Mouse (Mus musculus) adrenal gland, adult 18-20 months (tissue): ENCODE measurements around the gene Olfr1466. TPM values are rescaled to one million over a fixed set of nuclear protein-coding genes. Genes with fewer than 3 reads are reported as not detected.

ENCODE experiments used
- DNase-seq, 2 experiments: peaks; one replicate each; pipeline ENCODE4 v3.0.0; 2021 to 2022; ENCODE audit warnings: low spot score in 2 of 2
- long read RNA-seq, 2 experiments: library from polyadenylated mRNA; stranded (forward); transcript quantifications; one replicate each; pipeline ENCODE4 v2.0.0; 2021
- total RNA-seq, 2 experiments: library from RNA; stranded (reverse); gene quantifications; 1 replicate in 1 of 2; 2 replicates in 1 of 2; pipeline ENCODE4 v1.2.3; 2021

The Olfr1466 gene
- total RNA-seq = not detected
- long read RNA-seq, experiment 1 = 0 reads
- long read RNA-seq, experiment 2 = 0 reads

- no peak for DNase-seq
These were observed at the start of gene Olfr1466 for GRCm38 (mm10) chr19:13338562-13338961. Gene Olfr1466, plus strand, starts transcription at chr19:13338862.

GRCm38 (mm10) chr19:13315441-13315840, 23.2 kb upstream of the Olfr1466 start, which contains the start of gene Olfr1465:
Gene Olfr1465, minus strand, starts transcription at chr19:13315541.
- DNase-seq = no peak

GRCm38 (mm10) chr19:13361936-13362335, 23.3 kb downstream of the Olfr1466 start, which contains the start of gene Olfr1467:
Gene Olfr1467, plus strand, starts transcription at chr19:13362236.
- DNase-seq = no peak

Other genes starting within 250 kb of the Olfr1466 start
- not detected for gene Olfr1457, start 241.0 kb upstream of the Olfr1466 start, total RNA-seq
- not detected for gene Olfr1458, start 232.1 kb upstream of the Olfr1466 start, total RNA-seq
- gene Olfr1459, start 189.3 kb upstream of the Olfr1466 start, total RNA-seq = under 1 TPM; 0.03 TPM
- not detected for gene Olfr1461, start 175.9 kb upstream of the Olfr1466 start, total RNA-seq
- not detected for gene Olfr1462, start 153.1 kb upstream of the Olfr1466 start, total RNA-seq
- gene Olfr1463, start 107.5 kb upstream of the Olfr1466 start, total RNA-seq = not detected
- not detected for gene Olfr1465, start 23.3 kb upstream of the Olfr1466 start, total RNA-seq
- gene Olfr1467, start 23.4 kb downstream of the Olfr1466 start, total RNA-seq = not detected
- gene Olfr1469, start 69.0 kb downstream of the Olfr1466 start, total RNA-seq = not detected
- not detected for gene Olfr1471, start 104.5 kb downstream of the Olfr1466 start, total RNA-seq
- not detected for gene Olfr1472, start 117.2 kb downstream of the Olfr1466 start, total RNA-seq
- not detected for gene Olfr1474, start 130.7 kb downstream of the Olfr1466 start, total RNA-seq
- not detected for gene Olfr1475, start 141.3 kb downstream of the Olfr1466 start, total RNA-seq
- gene Olfr1477, start 161.7 kb downstream of the Olfr1466 start, total RNA-seq = not detected
- not detected for gene Olfr1480, start 189.1 kb downstream of the Olfr1466 start, total RNA-seq
- gene Olfr1484, start 244.6 kb downstream of the Olfr1466 start, total RNA-seq = not detected